Mouse (Mus musculus) lung, postnatal 0 days (tissue): ENCODE data around the gene Krtap19-3.

Experiments
- CTCF ChIP-seq: IDR thresholded peaks from 2 replicates; pipeline ENCODE4 v1.5.1; 2016; ENCODE audit warnings: antibody characterized with exemption, mild to moderate bottlenecking
- EP300 ChIP-seq: IDR thresholded peaks from 2 replicates; pipeline ENCODE4 v1.6.1; 2016; ENCODE audit warnings: antibody characterized with exemption, mild to moderate bottlenecking, control low read depth

GRCm38 (mm10) chr16:88877938-88878337 is at the start of gene Krtap19-3:
- TF ChIP-seq CTCF: no peak
- no peak for TF ChIP-seq EP300
